Mouse (Mus musculus): ENCODE data around the gene Lctl.

GRCm38 (mm10) chr9:64086543-64086942 lies 30.4 kb upstream of the Lctl start:
- TF ChIP-seq CTCF (IDR thresholded peaks at IDR 0.05) (no peak), EP300 (IDR thresholded peaks at IDR 0.05; ENCODE audit: insufficient read depth, low read depth, low read length) (no peak)
